ENCODE assay signal across 10 mouse cellular contexts in the genomic region with DNA sequence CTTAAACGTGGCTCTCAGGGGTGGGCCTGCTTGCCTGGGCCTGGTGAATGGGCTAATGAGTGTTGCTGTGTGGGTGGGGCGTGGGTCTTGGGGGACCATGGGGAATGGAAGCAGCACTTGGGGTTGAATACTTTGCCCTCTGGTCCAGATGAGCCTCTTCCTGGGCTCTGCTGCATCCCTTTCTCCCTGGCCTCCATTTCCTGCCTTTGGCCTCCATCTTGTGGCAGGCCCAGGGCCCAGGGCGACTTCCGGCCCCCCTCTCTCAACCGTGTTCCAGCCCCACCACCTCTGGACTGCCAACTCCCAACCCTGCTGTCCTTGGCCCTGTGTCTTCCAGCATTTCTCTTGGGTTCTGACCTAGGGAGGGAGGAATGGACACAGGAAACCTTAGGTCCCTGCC. TPM values are rescaled to one million over a fixed set of nuclear protein-coding genes. Genes with fewer than 3 reads are reported as not detected.
DNase-seq lines count a peak whose midpoint lies in the region; ATAC-seq lines count a peak whose summit lies in the region.
"Had no signal": no experiment of that assay in that cellular context is flagged by ENCODE, and none has a peak within 500 bp of the region (broad histone marks: within the 10 kb centered on the region; RNA-seq: fewer than 3 reads in every experiment).

No protein-coding gene starts in this region.

- peaks cover 24% of the 10 kb centered on the region for H3K27me3 ChIP-seq in kidney, embryonic 15.5 days

- DNase-seq in gastrocnemius, postnatal 25 days: peak; percentile 66
- no peak for DNase-seq in gastrocnemius, postnatal 4 days (ENCODE audit: low spot score in 2 of 2)
- peak; percentile 59 for DNase-seq in ovary, postnatal 36 days (ENCODE audit: low spot score)
- DNase-seq in ovary, postnatal 14 days (ENCODE audit: low spot score): no peak
- DNase-seq in testis, postnatal 14 days (ENCODE audit: low spot score): peak; percentile 59
- DNase-seq in right cerebral cortex, postnatal 4 days: no peak
- DNase-seq in urinary bladder, postnatal 4 days (ENCODE audit: low spot score in 2 of 2): no peak
- DNase-seq: adrenal gland, adult 8-10 months had no signal

- H3K9me3 ChIP-seq in kidney, embryonic 15.5 days (replicated peaks): no peaks in the 10 kb centered on the region
- H3K9me3 ChIP-seq: midbrain, embryonic 15.5 days had no signal

- peak overlapping the region; percentile 32; the same call in 1 of the 2 replicates for H3K27ac ChIP-seq in kidney, embryonic 15.5 days
- H3K27ac ChIP-seq: midbrain, embryonic 15.5 days had no signal

- 64% methylated on average over 5 of the region's 5 CpGs for WGBS in kidney, embryonic 15.5 days

- H3K4me3 ChIP-seq in kidney, embryonic 15.5 days (replicated peaks): no peak overlapping the region
- H3K4me3 ChIP-seq: midbrain, embryonic 15.5 days had no signal

- 0 out of 2 replicates have a peak overlapping the region, but pooled peaks have one; percentile 16 for H3K4me2 ChIP-seq in kidney, embryonic 15.5 days
- H3K4me2 ChIP-seq: midbrain, embryonic 15.5 days had no signal

- no peak overlapping the region for H3K9ac ChIP-seq in kidney, embryonic 15.5 days
- H3K9ac ChIP-seq: midbrain, embryonic 15.5 days had no signal

- ATAC-seq in kidney, embryonic 15.5 days (replicated peaks; ENCODE audit: low FRiP score): no peak
- ATAC-seq: midbrain, embryonic 15.5 days had no signal

- H3K36me3 ChIP-seq in kidney, embryonic 15.5 days: peaks cover 17% of the 10 kb centered on the region

- peaks cover 77% of the 10 kb centered on the region for H3K4me1 ChIP-seq in kidney, embryonic 15.5 days

RNA-seq across cellular contexts. Expression of a gene that starts 3.7 kb away (rescaled TPM):
- total RNA-seq in gastrocnemius, postnatal 25 days (2021): 10 to 100 TPM; 26.9 to 36.2 TPM
- total RNA-seq in gastrocnemius, postnatal 4 days (2021): 10 to 100 TPM; 51.4 to 56.9 TPM
- polyA plus RNA-seq in kidney, embryonic 15.5 days (2015; fragmentation: Nextera tagmentation; extraction: Ambion mirVana): 178 and 179 TPM in 2 replicates

RNA-seq across cellular contexts. Expression of a gene that starts 4.4 kb away (rescaled TPM):
- 1 to 10 TPM; 4.1 to 6.2 TPM for total RNA-seq in gastrocnemius, postnatal 25 days (2021)
- 10 to 100 TPM; 20.2 to 22.2 TPM for total RNA-seq in gastrocnemius, postnatal 4 days (2021)
- 26.9 and 28.4 TPM in 2 replicates for polyA plus RNA-seq in kidney, embryonic 15.5 days (2015; fragmentation: Nextera tagmentation; extraction: Ambion mirVana)

RNA-seq across cellular contexts. Expression of a gene that starts 5.6 kb away (rescaled TPM):
- 1 to 10 TPM; 2.4 to 3.0 TPM for total RNA-seq in gastrocnemius, postnatal 25 days (2021)
- 1 to 10 TPM; 2.5 to 4.1 TPM for total RNA-seq in gastrocnemius, postnatal 4 days (2021)
- polyA plus RNA-seq in kidney, embryonic 15.5 days (2015; fragmentation: Nextera tagmentation; extraction: Ambion mirVana): 10.4 and 13.0 TPM in 2 replicates

RNA-seq across cellular contexts. Expression of a gene that starts 5.6 kb away (rescaled TPM):
- total RNA-seq in gastrocnemius, postnatal 25 days (2021): 100 to 1,000 TPM in 1 of 2 experiments, 10 to 100 TPM in 1; 96.1 to 126 TPM
- total RNA-seq in gastrocnemius, postnatal 4 days (2021): 100 to 1,000 TPM in 1 of 2 experiments, 10 to 100 TPM in 1; 83.0 to 103 TPM
- polyA plus RNA-seq in kidney, embryonic 15.5 days (2015; fragmentation: Nextera tagmentation; extraction: Ambion mirVana): 203 and 212 TPM in 2 replicates

RNA-seq across cellular contexts. Expression of a gene that starts 13.2 kb away (rescaled TPM):
- total RNA-seq in gastrocnemius, postnatal 25 days (2021): under 1 TPM; 0.10 to 0.88 TPM
- total RNA-seq in gastrocnemius, postnatal 4 days (2021): 1 to 10 TPM; 2.6 to 3.2 TPM
- 13.3 TPM in 2 replicates for polyA plus RNA-seq in kidney, embryonic 15.5 days (2015; fragmentation: Nextera tagmentation; extraction: Ambion mirVana)

Comparison
In these comparisons a context has a peak if more than half of its experiments do, and no peak if none do; other contexts are left out.
1. DNase-seq: peak in gastrocnemius, postnatal 25 days (single experiment), ovary, postnatal 36 days (single experiment) and testis, postnatal 14 days (single experiment); none in gastrocnemius, postnatal 4 days (0 of 2), ovary, postnatal 14 days (single experiment), right cerebral cortex, postnatal 4 days (single experiment) and urinary bladder, postnatal 4 days (0 of 2).